Mouse (Mus musculus) layer of hippocampus, adult 11-12 months (tissue): ENCODE measurements at regions not wholly inside any gene's neighbourhood (a gene's known extent, or its start where the extent isn't known, plus 50 kb on each side); places are given as distances from the start of the nearest gene placed in this dataset.
"Not testable (repeated sequence)": the region's sequence is repeated elsewhere in the genome, so short reads cannot be mapped to it uniquely, and the experiment has no call there.

ENCODE experiments used
- DNase-seq: peaks from one replicate; pipeline ENCODE4 v3.0.0; 2022; ENCODE audit warnings: low spot score

GRCm38 (mm10) chr10:108111398-108111797, 50.6 kb upstream of the Ppp1r12a start:
- no peak for DNase-seq

- no peak for DNase-seq
Measured at GRCm38 (mm10) chr10:108110891-108111290, 51.1 kb upstream of the Ppp1r12a start.

GRCm38 (mm10) chr10:108110197-108110596, 51.8 kb upstream of the Ppp1r12a start:
- no peak for DNase-seq

- not testable (repeated sequence) for DNase-seq
Measured at GRCm38 (mm10) chr10:108108500-108108899, 53.5 kb upstream of the Ppp1r12a start.

GRCm38 (mm10) chr10:108101521-108101920, 60.5 kb upstream of the Ppp1r12a start:
- no peak for DNase-seq

- no peak for DNase-seq
Measured at GRCm38 (mm10) chr10:108093043-108093442, 69.0 kb upstream of the Ppp1r12a start.

GRCm38 (mm10) chr10:108089375-108089981, 72.5 kb upstream of the Ppp1r12a start:
- DNase-seq: no peak

- DNase-seq: peak; percentile 12
Measured at GRCm38 (mm10) chr10:108088883-108089282, 73.1 kb upstream of the Ppp1r12a start.

GRCm38 (mm10) chr10:108088209-108088608, 73.8 kb upstream of the Ppp1r12a start:
- DNase-seq: no peak

- DNase-seq: no peak
Measured at GRCm38 (mm10) chr10:108083220-108083619, 78.8 kb upstream of the Ppp1r12a start.

- DNase-seq: no peak
Measured at GRCm38 (mm10) chr10:108075144-108075543, 86.8 kb upstream of the Ppp1r12a start.

GRCm38 (mm10) chr10:108073828-108074227, 88.2 kb upstream of the Ppp1r12a start:
- DNase-seq: no peak

GRCm38 (mm10) chr10:108072211-108072610, 89.8 kb upstream of the Ppp1r12a start:
- DNase-seq: no peak

GRCm38 (mm10) chr10:108071424-108071823, 90.6 kb upstream of the Ppp1r12a start:
- DNase-seq: peak; percentile 19

GRCm38 (mm10) chr10:108067723-108068122, 94.3 kb upstream of the Ppp1r12a start:
- no peak for DNase-seq

- no peak for DNase-seq
Measured at GRCm38 (mm10) chr10:108066241-108066640, 95.8 kb upstream of the Ppp1r12a start.

- DNase-seq: no peak
Measured at GRCm38 (mm10) chr10:108061813-108062435, 100.1 kb upstream of the Ppp1r12a start.

- no peak for DNase-seq
Measured at GRCm38 (mm10) chr10:108060554-108060953, 101.4 kb upstream of the Ppp1r12a start.

- DNase-seq: no peak
Measured at GRCm38 (mm10) chr10:108051637-108052036, 110.4 kb upstream of the Ppp1r12a start.

- no peak for DNase-seq
Measured at GRCm38 (mm10) chr10:108048426-108048825, 113.6 kb upstream of the Ppp1r12a start.

GRCm38 (mm10) chr10:108043519-108043918, 118.5 kb upstream of the Ppp1r12a start:
- DNase-seq: no peak

- no peak for DNase-seq
Measured at GRCm38 (mm10) chr10:108040027-108040426, 122.0 kb upstream of the Ppp1r12a start.

- DNase-seq: no peak
Measured at GRCm38 (mm10) chr10:108036486-108037109, 124.7 kb upstream of the Otogl start.
